Mouse (Mus musculus) layer of hippocampus, adult 18-20 months (tissue): ENCODE data around the gene Samd5. TPM values are rescaled to one million over a fixed set of nuclear protein-coding genes. Genes with fewer than 3 reads are reported as not detected.

Experiments used
- DNase-seq, 2 experiments: peaks; one replicate each; pipeline ENCODE4 v3.0.0; 2022; ENCODE audit warnings: low spot score in 2 of 2
- total RNA-seq, 2 experiments: library from RNA; stranded (reverse); gene quantifications; 2 replicates each; pipeline ENCODE4 v1.2.3; 2021

The Samd5 gene
- total RNA-seq, 2 experiments from 2014 or later: 11.4 to 16.0 TPM

GRCm38 (mm10) chr10:9652946-9653345 is 22.1 kb downstream of the Samd5 start:
- no peak for DNase-seq

GRCm38 (mm10) chr10:9650050-9650825 is 24.8 kb downstream of the Samd5 start:
- DNase-seq: peak; percentile 9 to 53

GRCm38 (mm10) chr10:9648464-9648863 is 26.5 kb downstream of the Samd5 start:
- no peak for DNase-seq

- no peak for DNase-seq
Measured at GRCm38 (mm10) chr10:9647741-9648140, 27.3 kb downstream of the Samd5 start.

GRCm38 (mm10) chr10:9646391-9646790 is 28.6 kb downstream of the Samd5 start:
- DNase-seq: no peak

- no peak for DNase-seq
Measured at GRCm38 (mm10) chr10:9643531-9643930, 31.5 kb downstream of the Samd5 start.

GRCm38 (mm10) chr10:9642077-9642476 is 32.9 kb downstream of the Samd5 start:
- DNase-seq: peak in 1 of 2 experiments; percentile 43

- DNase-seq: no peak
Measured at GRCm38 (mm10) chr10:9640678-9641077, 34.3 kb downstream of the Samd5 start.

- DNase-seq: no peak
Measured at GRCm38 (mm10) chr10:9640056-9640455, 35.0 kb downstream of the Samd5 start.

GRCm38 (mm10) chr10:9625356-9625755 is 49.7 kb downstream of the Samd5 start:
- DNase-seq: no peak

- no peak for DNase-seq
Measured at GRCm38 (mm10) chr10:9621926-9622688, 52.9 kb downstream of the Samd5 start.

GRCm38 (mm10) chr10:9621055-9621454 is 54.0 kb downstream of the Samd5 start:
- no peak for DNase-seq

- DNase-seq: no peak
Measured at GRCm38 (mm10) chr10:9615009-9615408, 60.0 kb downstream of the Samd5 start.

- DNase-seq: no peak
Measured at GRCm38 (mm10) chr10:9608854-9609253, 66.2 kb downstream of the Samd5 start.

GRCm38 (mm10) chr10:9607155-9607554 is 67.9 kb downstream of the Samd5 start:
- no peak for DNase-seq

GRCm38 (mm10) chr10:9605635-9606034 is 69.4 kb downstream of the Samd5 start:
- DNase-seq: peak; percentile 15 to 66

- peak in 1 of 2 experiments; percentile 15 for DNase-seq
Measured at GRCm38 (mm10) chr10:9603290-9603689, 71.7 kb downstream of the Samd5 start.

- no peak for DNase-seq
Measured at GRCm38 (mm10) chr10:9602845-9603244, 72.2 kb downstream of the Samd5 start.

GRCm38 (mm10) chr10:9602389-9602788 is 72.6 kb downstream of the Samd5 start:
- no peak for DNase-seq

GRCm38 (mm10) chr10:9596228-9596627 is 78.8 kb downstream of the Samd5 start:
- DNase-seq: no peak

GRCm38 (mm10) chr10:9594666-9595065 is 80.3 kb downstream of the Samd5 start:
- no peak for DNase-seq

- DNase-seq: peak in 1 of 2 experiments; percentile 34
Measured at GRCm38 (mm10) chr10:9590606-9591005, 84.4 kb downstream of the Samd5 start.
